Mouse (Mus musculus) retina, postnatal 7 days (tissue): ENCODE measurements around the gene Lin28a.

Experiments
- DNase-seq: peaks from one replicate; pipeline ENCODE4 v3.0.0-alpha.2; 2012; ENCODE audit warnings: low read depth, low spot score

The Lin28a gene

DNA sequence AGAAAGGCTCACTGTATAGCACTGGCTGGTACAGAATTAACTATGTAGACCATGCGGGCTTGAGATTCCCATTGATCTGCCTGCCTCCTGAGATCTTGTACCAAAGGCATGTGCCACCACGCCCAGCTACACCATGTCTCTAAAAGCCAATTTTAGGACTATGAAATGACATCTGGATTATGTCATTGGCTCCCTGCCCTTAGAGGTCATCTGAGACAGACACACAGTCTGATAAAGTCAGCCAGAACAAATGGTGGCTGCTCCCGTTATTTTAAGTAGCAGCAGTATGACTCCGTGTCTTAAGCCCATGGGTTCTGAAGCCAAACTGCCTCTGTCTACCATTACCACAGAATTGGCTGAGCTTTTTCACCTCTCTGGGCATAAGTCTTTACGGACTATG, 38.1 kb downstream of the Lin28a start:
- no peak for DNase-seq

DNA sequence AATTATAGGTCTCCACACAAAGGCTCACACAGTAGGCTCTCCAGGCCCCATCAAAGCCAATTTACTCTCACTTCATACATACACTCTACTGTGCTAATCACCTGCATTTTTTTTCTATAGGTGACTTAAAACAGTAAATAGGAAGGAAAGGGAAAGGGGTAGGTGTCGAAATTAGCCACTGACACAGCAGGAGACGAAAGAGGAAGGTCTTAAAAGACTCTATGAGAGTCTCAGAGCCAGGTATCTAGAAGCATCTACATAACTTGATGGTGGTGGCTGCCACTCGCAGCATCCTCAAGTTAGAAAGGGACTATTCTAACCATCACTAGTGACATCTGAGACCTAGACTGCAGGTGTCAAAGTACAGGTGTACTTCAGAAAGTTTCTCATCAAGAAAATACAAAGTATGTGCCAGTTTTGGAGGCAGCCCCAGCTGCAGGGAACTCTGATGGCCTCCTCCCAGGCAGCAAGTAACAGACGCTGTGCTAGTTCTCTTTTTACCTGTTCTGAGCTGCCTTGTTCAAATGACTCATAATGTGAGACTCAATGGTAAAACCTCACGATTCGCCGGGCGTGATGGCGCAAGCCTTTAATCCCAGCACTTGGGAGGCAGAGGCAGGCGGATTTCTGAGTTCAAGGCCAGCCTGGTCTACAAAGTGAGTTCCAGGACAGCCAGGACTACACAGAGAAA, 40.5 kb downstream of the Lin28a start:
- DNase-seq: no peak

DNA sequence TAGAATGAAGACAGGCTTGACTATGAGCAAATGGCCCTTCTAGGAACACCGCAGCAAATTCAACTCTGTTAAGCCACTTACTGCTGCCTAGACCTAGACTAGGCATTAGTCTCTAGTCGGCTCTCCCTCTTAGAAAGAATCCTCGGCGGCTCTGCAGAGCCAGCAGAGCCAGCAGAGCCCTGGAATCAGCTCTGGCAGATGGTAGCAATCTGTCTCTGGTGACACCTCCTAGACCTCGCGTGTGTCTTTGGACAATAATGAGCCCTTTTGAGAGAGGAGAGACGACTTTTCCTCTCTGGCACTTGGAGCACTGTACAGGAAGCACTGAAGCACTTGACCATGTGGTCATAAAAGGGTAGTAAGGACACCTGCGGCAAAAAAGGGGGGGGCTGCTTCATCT, 46.9 kb downstream of the Lin28a start:
- DNase-seq: no peak

DNA sequence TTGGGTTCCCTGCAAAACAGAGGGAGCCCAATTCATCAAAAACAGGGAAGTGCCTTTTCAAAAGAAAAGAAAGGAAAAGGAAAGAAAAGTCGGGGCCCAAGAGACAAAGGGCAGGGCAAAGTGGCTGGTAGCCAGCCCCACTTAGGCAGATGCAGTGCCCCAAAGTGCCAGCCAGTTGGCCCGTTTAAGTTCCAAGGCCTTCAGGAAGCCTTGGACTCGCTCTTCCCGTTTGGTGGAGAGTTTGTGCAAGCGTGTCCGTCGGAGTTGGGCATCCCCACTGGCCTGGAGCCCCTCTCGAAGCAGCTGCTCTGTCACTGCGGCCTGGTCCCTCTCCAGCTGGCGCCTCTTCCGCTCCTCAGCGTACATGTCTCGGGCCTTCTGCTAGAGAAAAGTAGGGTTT, 47.8 kb downstream of the Lin28a start:
- no peak for DNase-seq

DNA sequence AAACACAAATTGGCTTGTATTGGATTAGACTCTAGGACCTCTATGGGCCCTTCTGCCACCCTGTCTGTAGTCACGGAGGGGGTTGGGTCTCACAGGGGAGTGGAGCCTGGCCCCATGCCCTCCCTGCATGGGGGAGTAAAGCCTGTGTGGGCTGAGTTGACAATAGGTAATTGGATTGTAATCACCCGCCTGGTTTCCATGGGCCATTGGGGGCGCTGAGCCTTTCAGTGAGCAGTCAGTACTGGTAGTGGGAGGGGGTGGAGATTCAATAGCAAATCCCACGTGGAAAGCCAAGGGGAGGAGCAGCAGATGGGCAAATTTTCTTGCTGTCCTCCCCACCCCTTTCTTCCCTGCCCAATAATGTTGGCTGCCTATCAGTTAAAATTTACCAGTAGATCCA, 48.4 kb downstream of the Lin28a start:
- peak; percentile 86 for DNase-seq

DNA sequence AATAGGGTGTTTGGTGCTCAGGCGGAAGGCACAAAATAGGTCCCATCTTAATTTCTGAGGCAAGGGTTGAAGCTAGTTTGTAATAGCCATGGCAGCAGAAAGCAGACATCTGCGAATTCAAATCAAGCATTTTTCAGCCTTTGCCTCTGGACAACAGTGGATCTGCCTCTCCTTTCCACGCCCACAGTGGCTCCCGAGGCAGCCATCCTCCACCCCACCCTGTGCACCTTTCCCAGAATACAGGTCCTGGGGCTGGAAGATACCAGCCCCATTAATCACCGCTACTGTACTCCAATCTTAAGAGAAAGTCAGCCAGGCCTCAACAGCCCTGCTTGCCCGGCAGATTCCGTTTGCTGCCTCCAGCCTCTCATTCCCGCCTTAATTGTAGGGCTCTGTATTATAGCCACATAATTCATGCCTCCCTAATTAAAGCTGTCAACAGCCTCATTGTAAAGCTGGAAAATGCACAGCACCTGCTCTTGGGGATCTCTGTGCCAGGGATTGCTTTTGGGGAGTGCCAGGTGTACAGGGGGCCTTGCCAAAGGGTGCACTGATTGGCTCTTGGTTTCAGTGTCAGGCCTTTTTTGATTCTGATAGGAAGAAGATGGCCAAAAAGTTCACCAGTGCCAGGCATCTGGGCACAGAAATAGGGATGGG, 49.4 kb downstream of the Lin28a start:
- no peak for DNase-seq

DNA sequence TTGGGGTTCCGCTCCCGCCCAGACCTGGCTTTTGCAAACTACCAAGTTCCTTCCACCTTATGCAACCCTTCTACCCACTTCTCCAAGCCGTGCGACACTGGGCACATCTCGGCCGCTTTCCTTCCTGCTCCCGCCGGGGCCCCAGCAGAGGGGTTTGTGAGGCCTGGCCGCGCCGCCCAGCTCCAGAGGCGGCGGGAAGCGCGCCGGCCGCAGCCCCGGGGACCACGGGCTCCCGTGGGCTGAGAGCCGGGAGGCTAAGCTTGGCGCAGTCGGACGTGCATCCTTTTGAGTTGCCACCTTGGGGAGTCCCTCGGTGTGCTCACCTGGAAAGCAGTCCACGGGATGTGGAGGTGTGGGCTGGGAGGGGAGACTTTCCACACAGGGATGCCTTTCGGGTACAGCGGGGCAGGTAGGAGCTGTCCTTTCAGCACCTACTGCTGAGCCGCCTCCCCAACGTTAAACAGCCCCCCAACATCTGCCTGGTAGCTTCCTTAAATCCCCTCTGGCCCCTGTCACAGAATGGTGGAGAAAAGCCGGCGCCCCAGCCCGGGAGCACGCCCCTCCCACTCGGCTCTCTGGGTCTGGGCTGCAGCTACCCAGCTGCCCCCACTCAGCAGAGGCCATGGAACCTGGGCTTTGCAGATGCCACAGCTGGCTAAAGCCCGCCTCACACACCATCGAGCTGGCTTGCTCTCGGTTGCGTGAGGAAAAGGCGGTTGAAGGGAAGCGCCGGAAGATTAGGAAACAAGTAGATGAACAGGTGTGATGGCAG, 50.3 kb downstream of the Lin28a start, which contains the start of gene Hmgn2:
Gene Hmgn2 (minus strand): TSS at position 501 of the 772 bp plus-strand sequence.
- no peak for DNase-seq

DNA sequence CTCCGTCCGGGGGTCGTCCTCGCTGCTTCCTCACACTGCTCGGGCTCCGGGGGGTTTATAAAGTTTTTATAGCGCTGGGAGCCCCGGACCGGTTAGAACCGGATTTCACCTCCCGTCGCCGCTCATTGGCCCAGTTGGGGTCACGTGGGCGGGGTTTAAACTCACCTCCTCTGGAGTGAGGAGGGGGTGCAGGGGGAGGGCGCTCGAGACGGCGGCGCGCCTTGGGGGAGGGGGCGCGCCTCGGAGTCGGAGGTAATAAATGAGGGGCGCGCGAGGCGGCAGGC, 50.8 kb downstream of the Lin28a start:
- peak; percentile 93 for DNase-seq

DNA sequence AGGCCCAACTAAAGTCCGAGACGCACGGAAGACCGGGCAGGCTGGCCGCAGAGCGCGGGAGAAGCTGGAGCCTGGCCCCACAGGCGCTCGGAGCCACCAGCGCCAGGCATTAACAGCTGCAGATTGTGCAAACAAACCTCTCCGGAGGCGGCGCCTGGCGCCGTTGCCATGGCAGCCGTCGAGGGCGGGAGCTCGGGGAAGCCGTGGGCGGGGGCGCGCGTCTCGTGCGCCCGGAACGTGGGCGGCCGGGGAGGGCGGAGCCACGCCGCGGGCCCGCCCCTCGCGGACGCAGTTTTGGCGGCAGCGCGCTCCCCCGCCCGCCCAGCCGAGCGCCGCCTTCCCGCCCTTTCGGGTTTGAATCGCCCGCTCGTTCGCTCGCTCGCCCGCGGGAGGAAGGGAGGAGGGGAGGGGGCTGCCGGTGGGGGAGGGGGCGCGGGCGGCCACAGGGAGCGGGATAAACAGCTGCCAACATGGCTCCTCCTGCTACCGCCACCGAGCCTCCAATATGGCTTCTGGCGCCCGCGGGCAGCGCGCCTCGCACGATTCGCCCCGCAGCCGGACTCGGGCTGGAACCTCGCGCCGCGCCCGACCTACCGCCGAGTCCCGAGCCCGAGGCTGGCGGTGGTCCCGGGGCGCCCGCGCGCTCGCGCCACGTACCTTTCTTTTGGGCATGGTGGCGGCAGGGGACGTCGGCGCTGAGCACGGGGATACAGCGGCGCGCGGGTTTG, 51.3 kb downstream of the Lin28a start:
- DNase-seq: peak; percentile 94

DNA sequence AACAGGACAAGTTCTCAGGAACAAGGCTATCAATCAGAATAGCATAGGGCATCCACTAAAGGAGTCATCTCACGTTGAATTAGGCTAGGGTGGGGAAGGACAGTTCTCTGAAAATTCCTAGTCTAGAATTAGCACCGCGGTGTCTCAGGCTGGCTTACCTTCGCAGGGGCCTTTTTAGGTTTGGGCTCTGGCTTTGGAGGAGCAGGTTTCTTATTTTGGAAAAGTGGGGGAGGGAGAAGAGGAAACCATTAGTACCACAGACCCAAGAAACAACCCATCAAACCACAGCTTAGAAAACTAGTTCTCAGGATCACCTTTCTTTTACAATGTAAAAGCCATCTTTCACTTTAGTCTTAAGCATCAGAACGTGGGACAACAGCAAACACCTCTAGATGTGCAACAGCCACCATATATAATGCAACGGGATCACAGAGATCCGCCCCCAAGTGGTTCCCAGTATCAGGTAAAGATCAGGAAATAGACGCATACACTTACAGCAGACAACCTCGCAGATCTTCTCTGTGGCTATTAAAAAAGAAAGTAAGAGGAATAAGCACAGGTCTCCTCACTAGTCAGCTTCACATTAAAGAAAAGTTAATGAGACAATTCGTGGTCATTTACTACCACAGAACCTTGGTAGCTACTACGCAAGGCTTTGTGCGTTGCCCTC, 52.2 kb downstream of the Lin28a start:
- no peak for DNase-seq

DNA sequence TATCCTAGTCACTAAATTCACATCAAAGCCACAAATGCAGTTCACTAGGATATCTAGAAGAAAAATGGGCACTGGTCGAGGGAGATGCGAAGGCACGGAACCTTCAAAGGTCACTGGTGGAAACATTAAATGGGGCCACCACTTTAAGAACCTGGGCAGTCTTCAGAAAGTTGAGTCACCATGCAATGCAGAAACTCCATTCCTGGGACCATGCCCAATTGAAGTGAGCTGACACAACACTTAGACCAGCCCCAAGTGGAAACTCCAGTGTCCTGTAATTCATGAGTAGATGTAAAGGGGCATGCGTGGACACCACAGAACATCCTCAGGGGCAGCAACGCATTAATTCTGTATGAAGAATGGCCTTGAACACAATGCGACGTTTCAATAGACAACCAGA, 56.1 kb downstream of the Lin28a start:
- DNase-seq: no peak

DNA sequence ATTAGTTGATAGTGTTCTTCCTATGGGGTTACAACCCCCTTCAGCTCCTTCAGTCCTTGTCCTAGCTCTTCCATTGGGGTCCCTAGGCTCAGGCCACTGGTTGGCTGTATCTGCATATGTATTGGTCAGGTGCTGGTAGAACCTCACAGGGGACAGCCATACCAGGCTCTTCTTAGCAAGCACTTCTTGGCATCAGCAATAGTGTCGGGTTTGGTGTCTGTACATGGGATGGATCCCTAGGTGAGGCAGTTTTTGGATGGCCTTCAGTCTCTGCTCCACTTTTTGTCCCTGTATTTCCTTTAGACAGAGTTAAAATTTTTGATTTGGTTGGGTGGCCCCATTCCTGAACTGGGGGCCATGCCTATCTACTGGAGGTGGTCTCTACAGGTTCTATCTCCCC, 59.8 kb downstream of the Lin28a start:
- no peak for DNase-seq

DNA sequence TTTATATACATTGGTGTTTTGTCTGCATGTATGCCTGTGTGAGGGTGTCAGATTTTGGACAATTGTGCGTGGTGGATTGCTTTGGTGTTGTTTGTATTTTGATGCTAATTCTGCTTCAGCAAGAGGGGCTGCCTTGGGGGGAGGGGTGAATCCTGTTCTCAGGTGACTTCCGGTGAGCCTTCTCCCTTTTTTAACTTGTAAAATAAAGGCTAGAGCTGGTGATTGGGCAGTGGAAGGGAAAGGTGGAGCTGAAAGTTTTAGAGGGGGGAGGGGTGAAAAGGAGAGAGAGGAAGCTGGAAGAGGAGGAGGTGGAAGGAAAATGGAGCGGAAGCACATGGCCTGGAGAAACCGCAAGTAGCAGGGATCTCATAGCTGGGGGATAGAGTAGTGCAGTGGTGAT, 62.3 kb downstream of the Lin28a start:
- no peak for DNase-seq
